Mouse (Mus musculus) embryonic facial prominence, embryonic 12.5 days (tissue): ENCODE results near the gene Dclk1. TPM values are rescaled to one million over a fixed set of nuclear protein-coding genes. Genes with fewer than 3 reads are reported as not detected.

ENCODE experiments used
- ATAC-seq: fragments of 200-750 bp; cut with Nextera tagmentation; 2 replicates; pipeline ENCODE4 v1.8.0; 2017; ENCODE audit not compliant: insufficient number of reproducible peaks, insufficient read depth, low FRiP score, low TSS enrichment
- H3K27ac ChIP-seq: fragments of 300-500 bp; sonication (generic); 2 replicates; pipeline ENCODE4 v1.5.1; 2016; ENCODE audit warnings: mild to moderate bottlenecking
- H3K27me3 ChIP-seq: fragments of 300-500 bp; sonication (generic); 2 replicates; pipeline ENCODE4 v1.6.1; 2016; ENCODE audit warnings: mild to moderate bottlenecking, moderate library complexity
- H3K36me3 ChIP-seq: fragments of 300-500 bp; sonication (generic); 2 replicates; pipeline ENCODE4 v1.6.1; 2016; ENCODE audit warnings: mild to moderate bottlenecking
- H3K4me1 ChIP-seq: fragments of 300-500 bp; sonication (generic); 2 replicates; pipeline ENCODE4 v1.6.1; 2016
- H3K4me2 ChIP-seq: fragments of 300-500 bp; sonication (generic); replicated peaks from 2 replicates; pipeline ENCODE4 v1.6.1; 2016; ENCODE audit warnings: mild to moderate bottlenecking, moderate library complexity
- H3K4me3 ChIP-seq: fragments of 300-500 bp; sonication (generic); 2 replicates; pipeline ENCODE4 v1.5.1; 2016; ENCODE audit warnings: mild to moderate bottlenecking
- H3K9ac ChIP-seq: fragments of 300-500 bp; sonication (generic); 2 replicates; pipeline ENCODE4 v1.6.1; 2016; ENCODE audit warnings: mild to moderate bottlenecking, moderate library complexity
- H3K9me3 ChIP-seq: fragments of 300-500 bp; sonication (generic); 2 replicates; pipeline ENCODE4 v1.6.1; 2016; ENCODE audit warnings: mild to moderate bottlenecking, moderate library complexity
- WGBS: fragments of 180-500 bp; shearing (Covaris S2); methylation state at CpG from one replicate; pipeline ENCODE4 v1.1.7; 2016; 5-methylcytosine and 5-hydroxymethylcytosine counted together
- polyA plus RNA-seq: library from polyadenylated mRNA; unstranded; fragments of >200 nt; fragmentation: Nextera tagmentation; extraction: Ambion mirVana; gene quantifications from 2 replicates; pipeline ENCODE4 v1.2.1, GENCODE M21; 2016

Dclk1 gene
- polyA plus RNA-seq, 1 experiment from 2014 or later, result 68.6 TPM

DNA sequence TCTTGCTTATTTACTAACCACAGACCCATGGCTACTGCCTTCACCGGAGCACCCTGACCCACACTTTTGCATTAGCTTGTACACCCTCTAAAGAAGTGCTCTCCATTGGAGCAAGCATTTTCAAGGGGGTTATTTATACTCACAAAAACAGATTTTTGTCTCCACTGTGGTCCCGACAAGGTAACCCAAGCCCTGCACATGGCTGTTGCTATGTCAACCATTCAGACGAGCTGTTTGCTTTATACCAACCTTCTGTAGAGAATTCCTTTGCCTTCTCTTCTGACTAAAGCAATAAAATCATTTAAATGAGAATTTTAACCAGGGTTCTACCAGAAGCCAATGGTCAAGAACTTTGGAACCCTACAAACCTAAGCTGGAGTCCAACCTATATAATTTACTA lies 18.3 kb upstream of the Dclk1 start:
- H3K9ac ChIP-seq, result no peak overlapping the region
- 0 out of 2 replicates have a peak, but pooled peaks cover 5% of the 10 kb centered on the region for H3K27me3 ChIP-seq
- H3K4me3 ChIP-seq, result no peak overlapping the region
- H3K4me1 ChIP-seq, result peaks cover 4% of the 10 kb centered on the region; the same call in 1 of the 2 replicates
- no peak for ATAC-seq
- peaks cover 4% of the 10 kb centered on the region; the same call in 1 of the 2 replicates for H3K9me3 ChIP-seq
- no peak overlapping the region for H3K27ac ChIP-seq
- no peak overlapping the region for H3K4me2 ChIP-seq
- H3K36me3 ChIP-seq, result no peaks in the 10 kb centered on the region
- WGBS, result 71% methylated on average over 3 of the region's 3 CpGs

GRCm38 (mm10) chr3:55226501-55227213 lies 15.5 kb upstream of the Dclk1 start:
- Histone ChIP-seq H3K9ac (no peak overlapping the region), H3K9me3 (no peaks in the 10 kb centered on the region), H3K4me2 (peak overlapping the region; percentile 37), H3K27me3 (0 out of 2 replicates have a peak, but pooled peaks cover 5% of the 10 kb centered on the region), H3K4me3 (no peak overlapping the region), H3K27ac (no peak overlapping the region), H3K36me3 (no peaks in the 10 kb centered on the region), H3K4me1 (peaks cover 4% of the 10 kb centered on the region; the same call in 1 of the 2 replicates)
- ATAC-seq, result peak; percentile 82
- WGBS, result 18% methylated on average over 17 of the region's 18 CpGs

- Histone ChIP-seq H3K9me3 (no peaks in the 10 kb centered on the region), H3K4me2 (no peak overlapping the region), H3K27ac (no peak overlapping the region), H3K4me1 (peaks cover 4% of the 10 kb centered on the region; the same call in 1 of the 2 replicates), H3K9ac (no peak overlapping the region), H3K36me3 (no peaks in the 10 kb centered on the region), H3K27me3 (0 out of 2 replicates have a peak, but pooled peaks cover 5% of the 10 kb centered on the region), H3K4me3 (no peak overlapping the region)
- 26% methylated on average over 4 of the region's 4 CpGs for WGBS
- no peak for ATAC-seq
These were observed 15.0 kb upstream of the Dclk1 start for GRCm38 (mm10) chr3:55227214-55227581.

- under 1% methylated on average over 44 of the region's 45 CpGs for WGBS
- Histone ChIP-seq H3K4me1 (peaks cover 7% of the 10 kb centered on the region; the same call in 1 of the 2 replicates), H3K9ac (peak overlapping the region; percentile 65), H3K4me2 (peak overlapping the region; percentile 89), H3K4me3 (peak overlapping the region; percentile 65), H3K9me3 (no peaks in the 10 kb centered on the region), H3K27me3 (no peaks in the 10 kb centered on the region), H3K36me3 (peaks cover 4% of the 10 kb centered on the region; the same call in 1 of the 2 replicates), H3K27ac (peak overlapping the region; percentile 71)
- ATAC-seq, result peak; percentile 88
These were observed 375 bp downstream of the Dclk1 start for GRCm38 (mm10) chr3:55242422-55243055.

GRCm38 (mm10) chr3:55243056-55243471 lies 900 bp downstream of the Dclk1 start:
- H3K4me2 ChIP-seq, result peak overlapping the region; percentile 89
- H3K27me3 ChIP-seq, result no peaks in the 10 kb centered on the region
- peak overlapping the region; percentile 65 for H3K4me3 ChIP-seq
- 2% methylated on average over 8 of the region's 8 CpGs for WGBS
- H3K4me1 ChIP-seq, result peaks cover 7% of the 10 kb centered on the region; the same call in 1 of the 2 replicates
- no peaks in the 10 kb centered on the region for H3K9me3 ChIP-seq
- ATAC-seq, result no peak
- peak overlapping the region; percentile 65 for H3K9ac ChIP-seq
- peak overlapping the region; percentile 71 for H3K27ac ChIP-seq
- peaks cover 4% of the 10 kb centered on the region; the same call in 1 of the 2 replicates for H3K36me3 ChIP-seq

GRCm38 (mm10) chr3:55244087-55244486 lies 1.9 kb downstream of the Dclk1 start:
- 50% methylated on average over 6 of the region's 6 CpGs for WGBS
- ATAC-seq, result no peak
- Histone ChIP-seq H3K4me2 (peak overlapping the region; percentile 89), H3K4me1 (peaks cover 7% of the 10 kb centered on the region; the same call in 1 of the 2 replicates), H3K27me3 (no peaks in the 10 kb centered on the region), H3K9me3 (no peaks in the 10 kb centered on the region), H3K27ac (no peak overlapping the region), H3K4me3 (0 out of 2 replicates have a peak overlapping the region, but pooled peaks have one; percentile 65), H3K36me3 (peaks cover 8% of the 10 kb centered on the region; the same call in 1 of the 2 replicates), H3K9ac (no peak overlapping the region)

DNA sequence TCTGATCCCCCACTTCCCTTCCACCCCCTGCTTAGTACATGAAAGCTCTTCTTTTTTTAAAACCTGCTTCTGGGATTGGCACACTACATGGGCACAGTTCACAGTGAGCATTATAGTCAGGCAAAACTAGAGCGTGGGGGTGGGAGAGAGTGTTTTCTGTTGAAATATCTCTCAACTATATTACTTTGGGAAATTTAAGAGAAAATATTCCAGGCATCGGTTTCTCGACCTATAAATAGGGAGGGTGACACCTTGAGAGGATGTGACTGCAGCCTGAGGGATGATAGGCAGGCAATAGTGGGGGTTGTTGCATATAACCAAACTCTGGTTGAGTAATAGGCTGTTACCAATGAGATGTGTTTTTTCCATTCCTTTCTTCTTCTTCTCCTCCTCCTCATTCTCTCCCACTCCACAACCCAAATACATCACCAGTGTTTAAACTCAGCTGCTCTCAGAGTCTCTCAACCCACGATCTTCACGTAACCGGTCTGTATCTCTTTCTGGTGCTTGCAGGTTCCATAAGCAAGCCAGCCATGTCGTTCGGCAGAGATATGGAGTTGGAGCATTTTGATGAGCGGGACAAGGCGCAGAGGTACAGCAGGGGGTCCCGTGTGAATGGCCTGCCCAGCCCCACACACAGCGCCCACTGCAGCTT lies 4.6 kb downstream of the Dclk1 start:
- Histone ChIP-seq H3K4me2 (no peak overlapping the region), H3K27me3 (no peaks in the 10 kb centered on the region), H3K9me3 (no peaks in the 10 kb centered on the region), H3K9ac (no peak overlapping the region), H3K4me1 (peaks cover 7% of the 10 kb centered on the region; the same call in 1 of the 2 replicates), H3K36me3 (peaks cover 8% of the 10 kb centered on the region; the same call in 1 of the 2 replicates), H3K4me3 (no peak overlapping the region), H3K27ac (no peak overlapping the region)
- 90% methylated on average over 12 of the region's 12 CpGs for WGBS
- ATAC-seq, result no peak

DNA sequence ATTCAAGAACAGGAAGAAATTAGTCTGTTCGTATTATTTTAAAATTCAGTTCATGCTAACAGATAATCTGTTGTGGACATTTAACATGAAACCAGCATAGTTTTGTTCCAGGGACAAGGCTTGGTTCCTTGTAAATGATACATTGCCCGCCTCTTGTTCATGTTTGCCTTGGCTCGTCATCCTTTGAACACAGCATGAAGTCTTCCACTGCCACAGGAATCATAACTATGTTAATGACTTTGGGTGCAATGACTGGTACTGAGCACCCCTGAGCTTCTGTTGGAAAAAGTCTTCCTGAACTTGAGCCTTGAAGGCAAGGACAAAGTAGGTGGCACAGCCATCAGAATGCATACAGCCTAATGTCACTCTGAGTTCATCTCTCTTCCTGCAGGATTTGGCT lies 5.9 kb downstream of the Dclk1 start:
- Histone ChIP-seq H3K27me3 (no peaks in the 10 kb centered on the region), H3K4me2 (no peak overlapping the region), H3K9me3 (no peaks in the 10 kb centered on the region), H3K27ac (no peak overlapping the region), H3K4me3 (no peak overlapping the region), H3K36me3 (peaks cover 8% of the 10 kb centered on the region; the same call in 1 of the 2 replicates), H3K9ac (no peak overlapping the region), H3K4me1 (peaks cover 7% of the 10 kb centered on the region; the same call in 1 of the 2 replicates)
- 84% methylated on average over 3 of the region's 3 CpGs for WGBS
- no peak for ATAC-seq

DNA sequence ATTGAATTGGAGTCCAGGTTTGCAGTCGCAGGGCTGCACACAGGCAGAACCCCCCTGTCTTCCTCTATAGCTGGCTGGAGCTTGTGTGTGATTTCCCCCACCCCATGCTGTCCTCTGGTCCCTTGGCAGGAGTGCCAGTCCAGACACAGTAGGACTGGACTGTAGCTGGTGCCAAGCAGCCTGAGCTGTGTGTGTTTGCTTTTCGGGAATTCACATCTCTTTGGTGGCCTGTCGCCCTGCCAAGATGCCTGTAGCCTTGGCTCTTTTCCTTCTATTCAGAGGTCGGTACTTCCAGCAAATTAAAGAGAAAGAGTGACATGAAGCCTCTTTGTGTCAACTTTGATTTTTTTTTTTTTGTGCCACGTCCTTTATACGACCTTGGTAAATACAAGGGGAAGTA lies 6.3 kb downstream of the Dclk1 start:
- Histone ChIP-seq H3K4me3 (no peak overlapping the region), H3K4me2 (no peak overlapping the region), H3K36me3 (peaks cover 8% of the 10 kb centered on the region; the same call in 1 of the 2 replicates), H3K9ac (no peak overlapping the region), H3K27me3 (no peaks in the 10 kb centered on the region), H3K4me1 (peaks cover 4% of the 10 kb centered on the region; the same call in 1 of the 2 replicates), H3K9me3 (no peaks in the 10 kb centered on the region), H3K27ac (no peak overlapping the region)
- ATAC-seq, result no peak
- 80% methylated on average over 6 of the region's 6 CpGs for WGBS

DNA sequence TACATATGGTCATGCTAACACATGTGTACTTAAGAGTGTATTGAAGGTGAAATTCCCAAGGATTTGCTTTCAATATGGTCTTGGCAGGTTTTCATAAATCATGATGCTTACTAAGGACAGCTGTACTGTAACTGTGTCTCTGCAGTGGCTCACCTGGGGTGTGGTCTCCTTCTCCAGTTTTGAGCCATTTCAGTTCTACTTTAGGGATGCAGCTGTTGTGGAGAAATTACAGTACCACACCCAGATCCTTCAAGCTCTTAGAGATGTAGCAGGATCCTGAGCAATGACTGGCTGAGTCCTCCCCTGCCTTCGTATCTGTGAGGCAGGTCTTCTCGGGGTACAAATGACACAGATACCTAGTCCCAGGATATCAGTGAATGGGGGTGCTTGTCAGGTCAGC lies 8.5 kb downstream of the Dclk1 start:
- Histone ChIP-seq H3K27ac (no peak overlapping the region), H3K4me3 (no peak overlapping the region), H3K4me1 (no peaks in the 10 kb centered on the region), H3K9ac (no peak overlapping the region), H3K27me3 (no peaks in the 10 kb centered on the region), H3K9me3 (no peaks in the 10 kb centered on the region), H3K36me3 (peaks cover 11% of the 10 kb centered on the region; the same call in 1 of the 2 replicates), H3K4me2 (no peak overlapping the region)
- no peak for ATAC-seq
- 83% methylated on average over 2 of the region's 2 CpGs for WGBS

DNA sequence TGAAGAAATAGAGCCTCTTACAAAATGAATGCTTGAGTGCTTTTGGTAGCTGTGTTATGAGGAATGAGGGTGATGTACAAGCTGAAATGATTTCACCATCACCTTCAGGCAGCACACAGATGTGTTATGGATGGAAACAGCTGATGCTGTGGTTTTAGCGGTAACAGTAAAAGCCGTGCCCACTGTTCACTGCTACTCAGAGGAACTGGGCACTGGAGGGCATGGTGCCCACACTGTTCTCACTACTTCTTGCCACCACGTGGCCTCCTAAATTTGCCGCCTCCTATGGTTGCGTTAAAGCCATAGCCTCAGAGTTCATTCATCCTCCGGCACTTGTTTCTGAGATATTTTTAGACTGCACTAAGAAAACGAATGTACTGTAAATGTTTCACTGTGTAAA lies 18.0 kb downstream of the Dclk1 start:
- Histone ChIP-seq H3K27ac (no peak overlapping the region), H3K4me2 (no peak overlapping the region), H3K4me3 (no peak overlapping the region), H3K9me3 (no peaks in the 10 kb centered on the region), H3K9ac (no peak overlapping the region), H3K27me3 (no peaks in the 10 kb centered on the region), H3K36me3 (no peaks in the 10 kb centered on the region), H3K4me1 (no peaks in the 10 kb centered on the region)
- no peak for ATAC-seq
- 84% methylated on average over 7 of the region's 7 CpGs for WGBS
